8 mouse cellular contexts compared by ENCODE assay signal in the genomic region with DNA sequence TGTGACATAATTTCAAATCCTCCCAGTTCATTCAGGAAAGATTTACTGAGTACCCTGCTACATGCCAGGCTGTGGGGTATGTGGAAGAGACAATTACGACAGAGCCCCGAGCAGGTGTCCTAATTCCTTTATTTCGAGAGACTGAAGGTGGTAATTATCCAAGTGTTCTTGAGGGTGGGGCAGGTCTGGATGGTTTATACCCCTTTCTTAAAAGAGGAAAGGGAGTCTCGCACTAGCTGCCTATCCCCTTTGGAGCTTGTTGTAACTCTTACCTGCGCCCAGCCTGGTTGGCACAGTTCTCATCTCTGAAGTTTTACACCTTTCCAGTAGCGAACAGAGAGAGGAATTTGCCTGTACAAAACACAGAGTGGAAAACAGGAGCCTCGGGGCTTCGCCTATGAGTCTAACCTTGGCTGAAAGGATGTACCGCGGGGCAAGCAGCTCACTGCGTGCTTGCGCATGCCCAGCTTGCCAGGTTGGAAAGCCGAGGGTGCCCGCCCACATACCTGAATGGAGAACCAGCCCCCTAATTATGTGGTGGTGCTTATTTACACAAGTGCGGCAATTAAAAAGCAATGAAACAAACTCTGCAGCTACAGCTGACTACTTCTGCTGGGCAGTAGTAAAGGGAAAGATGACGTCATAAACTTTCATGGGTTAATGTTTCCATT.
A peak's percentile ranks its signal among the peaks of the same experiment; 100 is the strongest.
DNase-seq lines count a peak whose midpoint lies in the region; ATAC-seq and TF ChIP-seq lines count a peak whose summit lies in the region.

No protein-coding gene starts in this region.

- peak overlapping the region; percentile 71 for H3K4me3 ChIP-seq in left cerebral cortex, adult 2 months
- H3K4me3 ChIP-seq in intestine, embryonic 14.5 days (ENCODE audit: low read depth, low read length), result no peak overlapping the region
- H3K4me3 ChIP-seq in midbrain, embryonic 16.5 days (ENCODE audit: low read depth, low read length), result peak overlapping the region; percentile 56

- H3K36me3 ChIP-seq in intestine, embryonic 14.5 days (ENCODE audit: control insufficient read depth, insufficient read depth, low read length), result no peaks in the 10 kb centered on the region
- H3K36me3 ChIP-seq in midbrain, embryonic 16.5 days (ENCODE audit: control insufficient read depth, insufficient read depth, low read length), result no peaks in the 10 kb centered on the region

- no peaks in the 10 kb centered on the region for H3K9me3 ChIP-seq in intestine, embryonic 14.5 days (ENCODE audit: control insufficient read depth, low read length)
- H3K9me3 ChIP-seq in midbrain, embryonic 16.5 days (replicated peaks; ENCODE audit: control insufficient read depth, low read length, poor library complexity, severe bottlenecking), result no peaks in the 10 kb centered on the region

- H3K9ac ChIP-seq in intestine, embryonic 14.5 days (ENCODE audit: low read length), result no peak overlapping the region
- peak overlapping the region; percentile 87 for H3K9ac ChIP-seq in midbrain, embryonic 16.5 days (ENCODE audit: low read depth, low read length)

- WGBS in intestine, embryonic 14.5 days, result 79% methylated on average over 16 of the region's 16 CpGs
- WGBS in midbrain, embryonic 16.5 days, result 84% methylated on average over 16 of the region's 16 CpGs

- DNase-seq in left cerebral cortex, adult 2 months (ENCODE audit: extremely low spot score in 1 of 2, low spot score in 2 of 2), result peak; percentile 40 to 48
- no peak for DNase-seq in left cerebral cortex, postnatal 10 days (ENCODE audit: extremely low spot score in 1 of 2, low spot score in 2 of 2)
- DNase-seq in cerebellum, postnatal 25 days, result peak; percentile 72 to 80
- DNase-seq in intestine, embryonic 14.5 days (ENCODE audit: low spot score), result peak; percentile 54
- DNase-seq in testis, postnatal 10 days (ENCODE audit: low spot score), result no peak
- no peak for DNase-seq in urinary bladder, postnatal 4 days (ENCODE audit: low spot score in 2 of 2)
- no peak for DNase-seq in embryo, embryonic 10 days (ENCODE audit: low spot score)

- H3K4me1 ChIP-seq in intestine, embryonic 14.5 days (replicated peaks; ENCODE audit: control insufficient read depth, insufficient read depth, low read length), result peaks cover 36% of the 10 kb centered on the region
- peaks cover 38% of the 10 kb centered on the region for H3K4me1 ChIP-seq in midbrain, embryonic 16.5 days (ENCODE audit: control insufficient read depth, insufficient read depth, low read length)

- ATAC-seq in intestine, embryonic 14.5 days (replicated peaks; ENCODE audit: low FRiP score, low TSS enrichment, low read depth), result no peak
- no peak for ATAC-seq in midbrain, embryonic 16.5 days

- intact Hi-C loops in left cerebral cortex, adult 2 months (cut with DNase I), result loop anchor here (5.0 kb wide), 1 partner anchor 85 kb away; no protein-coding TSS in a partner anchor
- intact Hi-C loops in left cerebral cortex, postnatal 10 days (cut with DNase I), result loop anchor here (5.0 kb wide), 1 partner anchor 85 kb away; no protein-coding TSS in a partner anchor

- H3K4me2 ChIP-seq in intestine, embryonic 14.5 days (ENCODE audit: low read length), result peak overlapping the region; percentile 80
- peak overlapping the region; percentile 76 for H3K4me2 ChIP-seq in midbrain, embryonic 16.5 days (ENCODE audit: low read length)

- H3K27ac ChIP-seq in left cerebral cortex, adult 2 months, result peak overlapping the region; percentile 96
- no peak overlapping the region for H3K27ac ChIP-seq in intestine, embryonic 14.5 days (ENCODE audit: low read depth)
- H3K27ac ChIP-seq in midbrain, embryonic 16.5 days (ENCODE audit: low read length), result peak overlapping the region; percentile 97

- H3K27me3 ChIP-seq in intestine, embryonic 14.5 days (replicated peaks; ENCODE audit: control insufficient read depth, insufficient read depth, low read length), result no peaks in the 10 kb centered on the region
- H3K27me3 ChIP-seq in midbrain, embryonic 16.5 days (ENCODE audit: control insufficient read depth, insufficient read depth, low read depth, low read length), result no peaks in the 10 kb centered on the region

- TF ChIP-seq CTCF in left cerebral cortex, adult 2 months (IDR thresholded peaks at IDR 0.05), result no peak

Comparison
In these comparisons a context has a peak if more than half of its experiments do, and no peak if none do; other contexts are left out.
1. DNase-seq: peak in left cerebral cortex, adult 2 months (2 of 2), cerebellum, postnatal 25 days (2 of 2) and intestine, embryonic 14.5 days (single experiment); none in left cerebral cortex, postnatal 10 days (0 of 2), testis, postnatal 10 days (single experiment), urinary bladder, postnatal 4 days (0 of 2) and embryo, embryonic 10 days (single experiment).